Mouse (Mus musculus): Measurements from ENCODE around the gene Sart1. TPM values are rescaled to one million over a fixed set of nuclear protein-coding genes. Genes with fewer than 3 reads are reported as not detected.

The Sart1 gene
- polyA plus RNA-seq, 1 experiment from 2014 or later = 69.1 TPM

DNA sequence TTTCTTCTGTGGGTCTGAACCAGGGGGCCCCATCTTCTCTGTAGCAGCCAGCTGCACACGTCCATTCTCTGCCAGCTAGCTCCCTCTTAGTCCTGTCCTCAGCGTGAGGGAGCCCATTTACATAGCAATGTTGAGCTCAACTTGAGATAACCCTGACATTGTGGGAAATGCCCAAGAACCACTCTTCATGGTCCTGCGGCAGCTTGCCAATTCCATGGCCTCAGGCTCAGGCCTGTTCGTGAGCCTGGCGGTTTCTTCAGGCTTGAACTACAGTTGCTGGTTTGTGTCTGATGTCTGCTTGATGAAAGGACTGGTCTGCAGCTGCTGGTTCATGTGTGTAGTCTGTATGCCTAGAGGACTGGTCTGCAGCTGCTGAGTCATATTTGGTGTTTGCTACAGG, 53.8 kb downstream of the Sart1 start:
- H3K4me1 ChIP-seq (replicated peaks; ENCODE audit: control insufficient read depth, insufficient read depth, low read length) = no peaks in the 10 kb centered on the region
- WGBS = 70% methylated on average over 5 of the region's 5 CpGs
- H3K27ac ChIP-seq (ENCODE audit: low read depth) = no peak overlapping the region
- H3K27me3 ChIP-seq (replicated peaks; ENCODE audit: control insufficient read depth, insufficient read depth, low read length) = no peaks in the 10 kb centered on the region
- H3K9ac ChIP-seq (ENCODE audit: low read length) = no peak overlapping the region
- no peaks in the 10 kb centered on the region for H3K36me3 ChIP-seq (ENCODE audit: control insufficient read depth, insufficient read depth, low read length)
- H3K4me3 ChIP-seq (ENCODE audit: low read depth, low read length) = no peak overlapping the region
- no peak for DNase-seq (ENCODE audit: low spot score)
- H3K9me3 ChIP-seq (ENCODE audit: control insufficient read depth, low read length) = no peaks in the 10 kb centered on the region
- no peak for ATAC-seq (replicated peaks; ENCODE audit: low FRiP score, low TSS enrichment, low read depth)
- H3K4me2 ChIP-seq (ENCODE audit: low read length) = no peak overlapping the region

- no peak overlapping the region for H3K4me2 ChIP-seq (ENCODE audit: low read length)
Measured at GRCm38 (mm10) chr19:5327970-5328369, 60.5 kb downstream of the Sart1 start.

More at GRCm38 (mm10) chr19:5327970-5328369, 60.5 kb downstream of the Sart1 start:
- H3K27ac ChIP-seq (ENCODE audit: low read depth) = no peak overlapping the region
- no peaks in the 10 kb centered on the region for H3K4me1 ChIP-seq (replicated peaks; ENCODE audit: control insufficient read depth, insufficient read depth, low read length)
- DNase-seq (ENCODE audit: low spot score) (no peak), ATAC-seq (replicated peaks; ENCODE audit: low FRiP score, low TSS enrichment, low read depth) (no peak)
- H3K36me3 ChIP-seq (ENCODE audit: control insufficient read depth, insufficient read depth, low read length) = no peaks in the 10 kb centered on the region
- no peak overlapping the region for H3K4me3 ChIP-seq (ENCODE audit: low read depth, low read length)
- 61% methylated on average over 19 of the region's 19 CpGs for WGBS
- no peak overlapping the region for H3K9ac ChIP-seq (ENCODE audit: low read length)
- H3K27me3 ChIP-seq (replicated peaks; ENCODE audit: control insufficient read depth, insufficient read depth, low read length) = no peaks in the 10 kb centered on the region
- H3K9me3 ChIP-seq (ENCODE audit: control insufficient read depth, low read length) = no peaks in the 10 kb centered on the region

Other genes with a start within 250 kb of the Sart1 start
- gene Pacs1, start 115.6 kb downstream of the Sart1 start, polyA plus RNA-seq (2014; fragmentation: Nextera tagmentation; extraction: Ambion mirVana) = 22.9 and 23.4 TPM in 2 replicates
- 321 and 334 TPM in 2 replicates for gene Sf3b2, start 93.2 kb downstream of the Sart1 start, polyA plus RNA-seq (2014; fragmentation: Nextera tagmentation; extraction: Ambion mirVana)
- gene Gal3st3, start 90.4 kb downstream of the Sart1 start, polyA plus RNA-seq (2014; fragmentation: Nextera tagmentation; extraction: Ambion mirVana) = 2.9 and 3.3 TPM in 2 replicates
- gene Catsper1, start 53.0 kb downstream of the Sart1 start, polyA plus RNA-seq (2014; fragmentation: Nextera tagmentation; extraction: Ambion mirVana) = not detected in 2 replicates
- 1.8 and 2.5 TPM in 2 replicates for gene Cst6, start 39.1 kb downstream of the Sart1 start, polyA plus RNA-seq (2014; fragmentation: Nextera tagmentation; extraction: Ambion mirVana)
- 55.4 and 59.7 TPM in 2 replicates for gene Eif1ad, start 22.0 kb downstream of the Sart1 start, polyA plus RNA-seq (2014; fragmentation: Nextera tagmentation; extraction: Ambion mirVana)
- gene Banf1, start 21.5 kb downstream of the Sart1 start, polyA plus RNA-seq (2014; fragmentation: Nextera tagmentation; extraction: Ambion mirVana) = 499 and 514 TPM in 2 replicates
- gene Tsga10ip, start 13.8 kb upstream of the Sart1 start, polyA plus RNA-seq (2014; fragmentation: Nextera tagmentation; extraction: Ambion mirVana) = 2.8 TPM in 1 of 2 replicates, not detected in the other
- 170 and 173 TPM in 2 replicates for gene Drap1, start 36.3 kb upstream of the Sart1 start, polyA plus RNA-seq (2014; fragmentation: Nextera tagmentation; extraction: Ambion mirVana)
- gene AI837181, start 36.4 kb upstream of the Sart1 start, polyA plus RNA-seq (2014; fragmentation: Nextera tagmentation; extraction: Ambion mirVana) = 34.2 and 41.2 TPM in 2 replicates
- gene Fosl1, start 58.8 kb upstream of the Sart1 start, polyA plus RNA-seq (2014; fragmentation: Nextera tagmentation; extraction: Ambion mirVana) = not detected in 2 replicates
- gene Ccdc85b, start 69.2 kb upstream of the Sart1 start, polyA plus RNA-seq (2014; fragmentation: Nextera tagmentation; extraction: Ambion mirVana) = 7.1 TPM in 2 replicates
- gene Fibp, start 71.9 kb upstream of the Sart1 start, polyA plus RNA-seq (2014; fragmentation: Nextera tagmentation; extraction: Ambion mirVana) = 111 and 112 TPM in 2 replicates
- 1.6 and 2.0 TPM in 2 replicates for gene Ctsw, start 79.8 kb upstream of the Sart1 start, polyA plus RNA-seq (2014; fragmentation: Nextera tagmentation; extraction: Ambion mirVana)
- 136 and 151 TPM in 2 replicates for gene Efemp2, start 85.3 kb upstream of the Sart1 start, polyA plus RNA-seq (2014; fragmentation: Nextera tagmentation; extraction: Ambion mirVana)
- 37.0 and 38.3 TPM in 2 replicates for gene Mus81, start 99.7 kb upstream of the Sart1 start, polyA plus RNA-seq (2014; fragmentation: Nextera tagmentation; extraction: Ambion mirVana)
- 2,844 and 3,105 TPM in 2 replicates for gene Cfl1, start 101.8 kb upstream of the Sart1 start, polyA plus RNA-seq (2014; fragmentation: Nextera tagmentation; extraction: Ambion mirVana)
- not detected in 2 replicates for gene 1700020D05Rik, start 115.1 kb upstream of the Sart1 start, polyA plus RNA-seq (2014; fragmentation: Nextera tagmentation; extraction: Ambion mirVana)
- 9.4 and 10.8 TPM in 2 replicates for gene Snx32, start 121.8 kb upstream of the Sart1 start, polyA plus RNA-seq (2014; fragmentation: Nextera tagmentation; extraction: Ambion mirVana)
- gene Ovol1, start 171.9 kb upstream of the Sart1 start, polyA plus RNA-seq (2014; fragmentation: Nextera tagmentation; extraction: Ambion mirVana) = 17.5 and 18.6 TPM in 2 replicates
- gene Ap5b1, start 179.3 kb upstream of the Sart1 start, polyA plus RNA-seq (2014; fragmentation: Nextera tagmentation; extraction: Ambion mirVana) = 6.1 and 6.5 TPM in 2 replicates
- 124 and 131 TPM in 2 replicates for gene Rnaseh2c, start 213.2 kb upstream of the Sart1 start, polyA plus RNA-seq (2014; fragmentation: Nextera tagmentation; extraction: Ambion mirVana)
- gene Kat5, start 221.5 kb upstream of the Sart1 start, polyA plus RNA-seq (2014; fragmentation: Nextera tagmentation; extraction: Ambion mirVana) = 31.8 and 33.3 TPM in 2 replicates
- 46.7 and 51.2 TPM in 2 replicates for gene Rela, start 248.8 kb upstream of the Sart1 start, polyA plus RNA-seq (2014; fragmentation: Nextera tagmentation; extraction: Ambion mirVana)